Comparison of ENCODE assay signal across 18 mouse cellular contexts in the genomic region with DNA sequence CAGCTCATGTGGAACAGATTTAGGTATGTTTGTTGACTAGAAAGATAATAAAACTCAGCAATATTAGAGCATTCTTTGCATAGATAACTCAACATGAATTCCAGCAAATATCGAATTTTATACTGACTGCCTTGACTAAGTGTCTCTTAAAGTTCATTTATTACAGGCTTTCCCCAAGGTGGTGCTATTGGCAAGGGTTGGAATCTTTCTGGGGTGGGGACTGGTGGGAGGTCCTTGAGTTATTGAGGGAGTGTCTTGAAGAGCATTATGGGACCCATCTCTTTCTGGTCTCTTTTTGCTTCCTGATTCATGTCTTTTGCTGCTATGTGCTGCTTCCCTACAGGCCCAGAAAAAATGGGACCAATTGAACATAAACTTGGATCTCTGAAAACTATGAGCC.
DNase-seq lines count a peak whose midpoint lies in the region; ATAC-seq and TF ChIP-seq lines count a peak whose summit lies in the region.
"Had no signal": no experiment of that assay in that cellular context is flagged by ENCODE, and none has a peak within 500 bp of the region (broad histone marks: within the 10 kb centered on the region; RNA-seq: fewer than 3 reads in every experiment).

No protein-coding gene starts in this region.

- TF ChIP-seq POLR2A in CH12.LX (IDR thresholded peaks at IDR 0.05; ENCODE audit: low read depth, low read length), result no peak

- no peaks in the 10 kb centered on the region for H3K36me3 ChIP-seq in kidney, postnatal 0 days (ENCODE audit: insufficient read depth, low read length)
- no peaks in the 10 kb centered on the region for H3K36me3 ChIP-seq in kidney, embryonic 14.5 days (ENCODE audit: control insufficient read depth, insufficient read depth, low read length)
- no peaks in the 10 kb centered on the region for H3K36me3 ChIP-seq in CH12.LX (replicated peaks in 1 of 2; ENCODE audit: control insufficient read depth in 1 of 2, insufficient read depth in 1 of 2, low read length in 1 of 2)
- H3K36me3 ChIP-seq: hindbrain, embryonic 10.5 days; limb, embryonic 12.5 days; liver, embryonic 15.5 days; midbrain, embryonic 12.5 days had no signal

- no peak for DNase-seq in kidney, postnatal 0 days (ENCODE audit: low spot score)
- DNase-seq in CH12.LX (ENCODE audit: extremely low read depth) (peak; percentile 30), ZHBTc4 (ENCODE audit: low read depth, low spot score) (peak; percentile 11)
- DNase-seq in retina, postnatal 1 day, result peak; percentile 18
- DNase-seq in urinary bladder, adult 18-20 months (ENCODE audit: low spot score in 2 of 2), result no peak
- DNase-seq in urinary bladder, postnatal 36 days (ENCODE audit: low spot score in 2 of 2), result no peak
- DNase-seq: adrenal gland, adult 2 months; cerebellum, adult 11-12 months; kidney, postnatal 36 days; lung, postnatal 4 days; spleen, adult 18-20 months; thymus, postnatal 25 days had no signal

- TF ChIP-seq RAD21 in CH12.LX (IDR thresholded peaks at IDR 0.05; ENCODE audit: low read depth, low read length), result peak; percentile 45

- no peak for TF ChIP-seq EP300 in CH12.LX (IDR thresholded peaks at IDR 0.05; ENCODE audit: low read length)

- H3K27ac ChIP-seq in kidney, postnatal 0 days, result no peak overlapping the region
- no peak overlapping the region for H3K27ac ChIP-seq in kidney, embryonic 14.5 days (ENCODE audit: low read depth, low read length)
- H3K27ac ChIP-seq in CH12.LX (ENCODE audit: insufficient read depth, low read depth), result no peak overlapping the region
- H3K27ac ChIP-seq: hindbrain, embryonic 10.5 days; limb, embryonic 12.5 days; liver, embryonic 15.5 days; midbrain, embryonic 12.5 days had no signal

- H3K9me3 ChIP-seq in kidney, postnatal 0 days (replicated peaks; ENCODE audit: low read length), result no peaks in the 10 kb centered on the region
- H3K9me3 ChIP-seq in kidney, embryonic 14.5 days (ENCODE audit: control insufficient read depth, low read length), result no peaks in the 10 kb centered on the region
- no peaks in the 10 kb centered on the region for H3K9me3 ChIP-seq in CH12.LX (replicated peaks; ENCODE audit: low read length)
- H3K9me3 ChIP-seq: hindbrain, embryonic 10.5 days; limb, embryonic 12.5 days; liver, embryonic 15.5 days; midbrain, embryonic 12.5 days had no signal

- no peak overlapping the region for H3K4me2 ChIP-seq in kidney, postnatal 0 days (ENCODE audit: low read length)
- H3K4me2 ChIP-seq in kidney, embryonic 14.5 days (replicated peaks; ENCODE audit: low read depth, low read length), result no peak overlapping the region
- no peak overlapping the region for H3K4me2 ChIP-seq in CH12.LX (ENCODE audit: insufficient read depth, low read depth, poor library complexity, severe bottlenecking)
- H3K4me2 ChIP-seq: limb, embryonic 12.5 days; liver, embryonic 15.5 days; midbrain, embryonic 12.5 days had no signal

- H3K79me2 ChIP-seq in CH12.LX (replicated peaks; ENCODE audit: control insufficient read depth, extremely low read depth, insufficient read depth, poor library complexity, severe bottlenecking), result no peaks in the 10 kb centered on the region

- TF ChIP-seq CTCF in kidney, postnatal 0 days (IDR thresholded peaks at IDR 0.05; ENCODE audit: low read depth), result peak; percentile 48
- peak in 1 of 2 experiments; percentile 28; a peak in 2 of 4 replicates for TF ChIP-seq CTCF in CH12.LX (conservative IDR thresholded peaks at IDR 0.05 in 1 of 2, IDR thresholded peaks at IDR 0.05 in 1 of 2; ENCODE audit: low read depth in 2 of 2, low read length in 2 of 2)

- H3K9ac ChIP-seq in kidney, postnatal 0 days (ENCODE audit: low read depth, low read length), result no peak overlapping the region
- no peak overlapping the region for H3K9ac ChIP-seq in kidney, embryonic 14.5 days (ENCODE audit: low read depth, low read length)
- no peak overlapping the region for H3K9ac ChIP-seq in CH12.LX (ENCODE audit: insufficient read depth, low read depth)
- H3K9ac ChIP-seq: limb, embryonic 12.5 days; liver, embryonic 15.5 days; midbrain, embryonic 12.5 days had no signal

- in situ Hi-C loops in CH12.LX (cut with MboI; ENCODE audit: low pct_ligation_motif_present, low pct_unique_long_range_greater_than_20kb, low sequenced_read_pairs), result no loop called here

- ATAC-seq in kidney, postnatal 0 days (replicated peaks; ENCODE audit: low FRiP score, low read depth), result no peak
- no peak for ATAC-seq in kidney, embryonic 14.5 days (ENCODE audit: low FRiP score, low TSS enrichment)

- WGBS in kidney, postnatal 0 days, result 70% methylated on average over 1 of the region's 1 CpGs
- WGBS in kidney, embryonic 14.5 days, result 80% methylated on average over 1 of the region's 1 CpGs

- dilution Hi-C loops in CH12.LX (cut with MboI; ENCODE audit: extremely low pct_ligation_motif_present, extremely low pct_unique_long_range_greater_than_20kb, low sequenced_read_pairs), result no loop called here

- no peaks in the 10 kb centered on the region for H3K27me3 ChIP-seq in kidney, postnatal 0 days (ENCODE audit: insufficient read depth, low read length)
- no peaks in the 10 kb centered on the region for H3K27me3 ChIP-seq in kidney, embryonic 14.5 days (ENCODE audit: control insufficient read depth, insufficient read depth, low read length)
- H3K27me3 ChIP-seq in CH12.LX (replicated peaks), result no peaks in the 10 kb centered on the region
- H3K27me3 ChIP-seq: limb, embryonic 12.5 days; liver, embryonic 15.5 days; midbrain, embryonic 12.5 days had no signal

- H3K4me3 ChIP-seq in kidney, postnatal 0 days (replicated peaks; ENCODE audit: low read depth, low read length), result no peak overlapping the region
- no peak overlapping the region for H3K4me3 ChIP-seq in kidney, embryonic 14.5 days (ENCODE audit: low read length)
- no peak overlapping the region for H3K4me3 ChIP-seq in CH12.LX (replicated peaks in 1 of 3; ENCODE audit: low read depth in 2 of 3, low read length in 2 of 3, poor library complexity in 1 of 3)
- H3K4me3 ChIP-seq: erythroblast, embryonic 14.5 days; hindbrain, embryonic 10.5 days; limb, embryonic 12.5 days; liver, embryonic 15.5 days; midbrain, embryonic 12.5 days had no signal

- H3K4me1 ChIP-seq in kidney, postnatal 0 days (replicated peaks; ENCODE audit: insufficient read depth, low read length), result no peaks in the 10 kb centered on the region
- no peaks in the 10 kb centered on the region for H3K4me1 ChIP-seq in kidney, embryonic 14.5 days (ENCODE audit: control insufficient read depth, insufficient read depth, low read length)
- H3K4me1 ChIP-seq in CH12.LX (ENCODE audit: control insufficient read depth in 1 of 2, insufficient read depth in 2 of 2), result no peaks in the 10 kb centered on the region
- H3K4me1 ChIP-seq: hindbrain, embryonic 10.5 days; limb, embryonic 12.5 days; liver, embryonic 15.5 days; midbrain, embryonic 12.5 days had no signal

TF ChIP-seq in CH12.LX, 34 proteins besides CTCF, POLR2A, EP300 and RAD21:
- TF ChIP-seq KAT2A (IDR thresholded peaks at IDR 0.05; ENCODE audit: insufficient replicate concordance, low read length), result no peak
- TF ChIP-seq ZC3H11A (IDR thresholded peaks at IDR 0.05; ENCODE audit: low read depth, low read length), result no peak
- no peak; the same call in 1 of the 2 replicates for TF ChIP-seq SMC3 (IDR thresholded peaks at IDR 0.05; ENCODE audit: low read depth, low read length)
- no peak for TF ChIP-seq MXI1 (IDR thresholded peaks at IDR 0.05; ENCODE audit: low read depth, low read length)
- no peak for TF ChIP-seq MAX (IDR thresholded peaks at IDR 0.05; ENCODE audit: low read length)
- no peak for TF ChIP-seq ZMIZ1 (IDR thresholded peaks at IDR 0.05; ENCODE audit: low read depth, low read length)
- TF ChIP-seq POLR2AphosphoS2 (IDR thresholded peaks at IDR 0.05; ENCODE audit: low read depth, low read length), result no peak
- no peak for TF ChIP-seq MYC (IDR thresholded peaks at IDR 0.05; ENCODE audit: low read depth, low read length)
- no peak for TF ChIP-seq ZNF384 (IDR thresholded peaks at IDR 0.05; ENCODE audit: low read depth, low read length)
- TF ChIP-seq ZKSCAN1 (IDR thresholded peaks at IDR 0.05; ENCODE audit: borderline replicate concordance, low read depth, low read length), result no peak
- TF ChIP-seq SIN3A (IDR thresholded peaks at IDR 0.05; ENCODE audit: low read length), result no peak
- TF ChIP-seq GABPA (IDR thresholded peaks at IDR 0.05; ENCODE audit: insufficient replicate concordance, low read depth, low read length), result no peak
- no peak for TF ChIP-seq JUN (IDR thresholded peaks at IDR 0.05; ENCODE audit: insufficient read depth, low read depth, low read length)
- TF ChIP-seq IRF4 (IDR thresholded peaks at IDR 0.05; ENCODE audit: low read depth, low read length), result no peak
- no peak for TF ChIP-seq CHD1 (IDR thresholded peaks at IDR 0.05; ENCODE audit: low read depth, low read length)
- no peak for TF ChIP-seq MEF2A (IDR thresholded peaks at IDR 0.05; ENCODE audit: borderline replicate concordance, low read depth, low read length)
- no peak for TF ChIP-seq E2F4 (IDR thresholded peaks at IDR 0.05; ENCODE audit: insufficient replicate concordance, low read depth, low read length)

Comparison
In these comparisons a context has a peak if more than half of its experiments do, and no peak if none do; other contexts are left out.
1. DNase-seq: peak in CH12.LX (single experiment), ZHBTc4 (single experiment) and retina, postnatal 1 day (single experiment); none in kidney, postnatal 0 days (single experiment), urinary bladder, adult 18-20 months (0 of 2) and urinary bladder, postnatal 36 days (0 of 2).